Mouse (Mus musculus): ENCODE measurements around the gene H3f3b.
"Not testable (repeated sequence)": the region's sequence is repeated elsewhere in the genome, so short reads cannot be mapped to it uniquely, and the experiment has no call there.

H3f3b gene

DNA sequence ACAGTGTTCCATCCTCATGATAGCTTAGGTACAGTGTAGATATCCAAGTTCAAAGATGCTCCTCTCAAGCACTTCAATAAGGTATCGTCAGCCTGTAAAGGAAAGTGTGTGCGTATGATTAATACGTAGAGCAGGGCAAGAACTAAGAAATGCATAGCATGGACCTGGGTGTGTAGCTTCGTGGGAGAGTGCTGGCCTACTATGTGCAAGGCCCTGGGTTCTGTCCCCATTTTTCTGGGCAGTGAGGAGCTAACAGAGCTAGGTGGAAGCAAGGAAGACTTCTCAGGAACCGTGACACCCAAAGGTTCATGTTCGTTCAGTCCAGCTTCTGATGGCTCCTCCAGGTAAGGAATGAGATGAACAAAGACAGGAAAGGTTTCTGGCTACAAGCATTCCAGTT lies 17.4 kb upstream of the H3f3b start:
- no peak for DNase-seq (ENCODE audit: low spot score)

DNA sequence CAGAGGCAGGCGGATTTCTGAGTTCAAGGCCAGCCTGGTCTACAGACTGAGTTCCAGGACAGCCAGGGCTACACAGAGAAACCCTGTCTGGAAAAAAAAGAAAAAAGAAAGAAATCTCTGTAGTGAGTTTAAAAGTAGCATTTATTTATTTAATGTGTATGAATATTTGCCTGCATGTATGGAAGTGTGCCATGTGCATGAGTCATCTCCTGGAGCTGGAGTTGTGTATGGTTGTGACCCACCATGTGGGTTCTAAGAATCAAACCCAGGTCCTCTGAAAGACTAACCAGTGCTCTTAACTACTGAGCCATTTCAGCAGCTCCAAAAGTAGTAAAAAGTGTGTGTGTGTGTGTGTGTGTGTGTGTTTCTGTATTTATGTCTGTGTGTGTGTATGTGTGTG lies 15.5 kb upstream of the H3f3b start:
- DNase-seq (ENCODE audit: low spot score): no peak

DNA sequence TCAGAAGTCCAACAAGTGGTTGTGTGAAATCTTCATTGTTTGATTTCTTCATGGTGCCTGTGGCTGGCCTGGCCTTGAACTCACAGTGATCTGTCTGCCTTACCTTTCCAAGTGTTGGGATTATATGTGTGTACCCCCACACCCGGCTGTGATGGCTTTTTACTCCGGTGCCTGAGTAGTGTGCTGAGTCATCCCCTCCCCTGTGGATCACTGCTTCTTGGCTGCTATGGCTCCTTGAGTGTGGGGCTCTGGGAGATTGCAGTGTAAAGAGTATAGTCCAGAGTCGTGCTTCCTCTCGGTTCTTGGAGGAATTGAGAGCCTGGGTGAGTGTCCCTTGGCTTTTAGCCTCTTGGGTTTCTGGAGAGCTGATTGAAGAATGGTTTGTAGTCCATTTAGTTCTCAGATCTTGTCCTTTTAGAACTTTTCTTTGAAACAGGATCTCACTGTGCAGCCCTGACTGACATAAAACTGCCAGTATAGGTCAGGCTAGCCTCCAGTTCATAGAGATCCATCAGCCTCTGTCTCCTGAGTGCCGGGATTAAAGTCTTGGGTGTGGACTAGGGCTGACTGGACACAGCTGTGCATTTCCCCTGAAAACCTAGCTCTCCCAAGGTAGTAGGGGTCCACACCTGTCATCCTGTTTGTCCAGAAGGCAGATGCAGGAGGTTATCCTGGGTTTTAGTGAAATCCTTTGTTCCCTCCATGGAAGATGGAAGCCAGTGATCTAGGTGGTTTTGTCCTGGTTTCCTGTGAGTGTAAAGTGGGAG lies 14.8 kb upstream of the H3f3b start:
- DNase-seq (ENCODE audit: low spot score): no peak

DNA sequence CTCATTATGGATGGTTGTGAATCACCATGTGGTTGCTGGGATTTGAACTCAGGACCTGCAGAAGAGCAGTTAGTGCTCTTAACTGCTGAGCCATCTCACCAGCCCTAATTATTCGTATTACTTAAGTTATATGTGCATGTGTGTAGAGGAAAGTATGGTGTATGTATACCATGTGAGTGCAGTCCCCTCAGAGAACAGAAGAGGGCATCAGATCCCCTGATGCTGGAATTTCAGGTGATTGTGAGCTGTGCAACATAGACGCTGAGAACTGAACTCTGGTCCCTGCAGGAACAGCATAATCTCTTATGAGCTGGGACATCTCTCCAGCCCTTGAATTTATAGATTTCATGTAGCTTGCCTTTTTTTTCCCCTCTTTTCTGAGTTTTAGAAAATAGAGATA lies 14.1 kb upstream of the H3f3b start:
- DNase-seq (ENCODE audit: low spot score): no peak

DNA sequence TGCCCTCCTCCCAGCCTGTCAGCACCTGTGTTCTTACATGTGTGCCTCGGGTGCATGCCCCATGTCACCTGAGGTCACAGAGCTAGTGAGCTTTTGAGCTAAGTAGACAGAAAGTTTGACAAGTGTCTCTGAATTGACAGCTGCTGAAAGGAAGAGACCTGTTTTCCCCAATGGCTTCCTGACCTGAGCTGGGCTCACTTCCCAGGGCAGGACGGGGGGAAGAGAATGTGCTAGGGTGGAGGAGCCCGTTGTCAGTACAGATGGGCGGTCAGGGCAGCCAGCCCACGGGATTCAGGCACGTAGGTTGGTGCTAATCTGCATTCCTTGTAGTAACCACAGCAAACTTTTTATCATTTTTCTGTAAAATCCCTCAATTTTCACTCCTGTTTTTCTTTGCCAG lies 12.8 kb upstream of the H3f3b start:
- DNase-seq (ENCODE audit: low spot score): no peak

DNA sequence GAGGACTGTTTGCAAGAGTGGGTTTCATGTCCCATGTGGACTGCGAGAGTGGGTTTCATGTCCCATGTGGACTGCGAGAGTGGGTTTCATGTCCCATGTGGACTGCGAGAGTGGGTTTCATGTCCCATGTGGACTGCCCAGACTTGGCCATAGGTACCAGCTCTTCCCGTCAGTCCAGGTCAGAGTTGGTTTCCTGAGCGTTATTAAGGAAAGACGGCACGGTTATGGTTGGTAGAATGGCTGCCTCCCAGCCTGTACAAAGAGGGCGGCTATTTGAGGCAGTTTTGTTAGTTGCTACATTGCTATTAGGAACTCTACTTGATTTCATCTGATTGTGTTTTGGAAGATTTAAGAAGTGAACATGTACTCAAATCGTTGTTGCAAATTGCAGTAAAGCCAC lies 10.1 kb upstream of the H3f3b start:
- DNase-seq (ENCODE audit: low spot score): no peak

DNA sequence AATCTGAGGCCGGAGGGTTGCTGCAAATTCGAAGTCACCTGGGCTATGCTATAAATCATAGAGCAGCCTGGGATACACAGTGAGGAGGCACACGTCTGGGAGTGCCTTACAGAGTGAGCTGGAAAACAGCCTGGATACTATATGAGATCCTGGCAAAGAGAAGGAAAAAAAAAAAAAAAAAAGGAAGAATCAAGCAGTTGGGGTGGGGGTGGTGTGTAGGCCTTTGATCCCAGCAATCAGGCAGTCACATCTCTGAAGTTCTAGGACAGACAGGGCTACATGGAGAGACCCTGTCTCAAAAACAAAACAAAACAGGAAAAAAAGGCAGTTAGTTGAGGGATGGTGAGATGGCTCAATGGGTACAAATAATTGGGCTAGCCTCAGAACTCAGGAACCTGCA lies 8.9 kb upstream of the H3f3b start:
- no peak for DNase-seq (ENCODE audit: low spot score)

DNA sequence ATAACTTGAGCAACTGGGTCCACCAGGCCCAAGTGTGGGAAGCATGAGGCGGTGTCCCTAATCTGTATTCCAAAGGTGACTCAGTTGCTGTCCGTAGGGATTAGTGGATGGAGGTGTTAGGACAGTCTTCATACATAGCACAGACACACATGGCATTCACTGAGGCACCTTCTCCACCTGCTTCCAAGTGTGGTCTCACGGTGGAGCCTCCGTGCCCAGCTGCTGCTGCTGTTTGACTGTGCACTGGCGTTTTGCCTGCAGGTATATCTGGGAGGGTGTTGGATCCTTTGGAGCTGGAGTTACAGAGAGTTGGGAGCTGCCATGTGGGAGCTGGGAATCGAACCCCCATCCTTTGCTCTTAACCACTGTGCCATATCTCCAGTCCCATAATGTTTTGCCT lies 6.8 kb upstream of the H3f3b start:
- DNase-seq (ENCODE audit: low spot score): no peak

DNA sequence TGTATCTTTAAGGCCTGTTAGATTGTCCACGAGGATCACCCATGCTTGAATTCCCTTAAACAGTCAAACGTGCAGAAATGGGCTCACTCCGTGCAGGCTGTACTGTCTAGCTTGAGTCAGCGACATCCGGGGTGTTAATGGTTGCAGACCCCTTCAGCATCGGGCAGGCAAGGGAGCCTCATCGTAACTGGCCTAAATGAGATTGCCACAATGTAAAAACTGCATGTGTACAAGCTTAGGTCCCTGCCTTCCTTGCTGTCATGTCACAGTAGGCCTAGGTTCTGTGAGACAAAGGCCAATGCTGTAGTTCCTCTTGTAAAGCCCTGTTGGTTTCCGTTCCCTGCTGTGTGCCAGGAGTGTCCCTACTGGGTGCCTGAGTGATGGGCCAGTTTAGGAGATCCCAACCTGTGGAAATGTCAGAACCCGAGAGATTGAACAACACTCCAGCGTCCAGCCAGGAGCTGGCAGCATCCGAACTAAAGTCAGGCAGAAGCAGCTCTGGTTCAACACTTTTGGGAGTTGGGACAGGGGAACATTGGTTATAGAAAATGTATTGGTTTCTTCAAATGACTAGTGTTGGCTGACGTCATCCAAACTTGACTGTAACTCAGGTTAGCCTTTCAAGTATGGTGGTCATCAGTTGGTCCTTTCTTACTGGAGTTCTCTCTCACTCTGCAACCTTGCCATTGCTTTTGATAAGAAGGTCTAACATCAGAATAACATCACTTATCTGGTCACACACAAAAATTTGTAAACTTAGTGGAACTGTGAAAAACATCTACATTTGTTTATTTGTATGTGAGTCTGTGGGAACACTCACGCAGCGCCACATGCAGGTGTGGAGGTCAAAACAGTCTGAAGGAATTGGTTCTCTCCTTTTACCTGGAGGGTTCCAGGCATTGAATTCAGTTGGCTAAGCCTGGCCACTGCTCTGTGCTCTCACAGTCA lies 3.4 kb upstream of the H3f3b start:
- peak; percentile 41 for DNase-seq (ENCODE audit: low spot score)

DNA sequence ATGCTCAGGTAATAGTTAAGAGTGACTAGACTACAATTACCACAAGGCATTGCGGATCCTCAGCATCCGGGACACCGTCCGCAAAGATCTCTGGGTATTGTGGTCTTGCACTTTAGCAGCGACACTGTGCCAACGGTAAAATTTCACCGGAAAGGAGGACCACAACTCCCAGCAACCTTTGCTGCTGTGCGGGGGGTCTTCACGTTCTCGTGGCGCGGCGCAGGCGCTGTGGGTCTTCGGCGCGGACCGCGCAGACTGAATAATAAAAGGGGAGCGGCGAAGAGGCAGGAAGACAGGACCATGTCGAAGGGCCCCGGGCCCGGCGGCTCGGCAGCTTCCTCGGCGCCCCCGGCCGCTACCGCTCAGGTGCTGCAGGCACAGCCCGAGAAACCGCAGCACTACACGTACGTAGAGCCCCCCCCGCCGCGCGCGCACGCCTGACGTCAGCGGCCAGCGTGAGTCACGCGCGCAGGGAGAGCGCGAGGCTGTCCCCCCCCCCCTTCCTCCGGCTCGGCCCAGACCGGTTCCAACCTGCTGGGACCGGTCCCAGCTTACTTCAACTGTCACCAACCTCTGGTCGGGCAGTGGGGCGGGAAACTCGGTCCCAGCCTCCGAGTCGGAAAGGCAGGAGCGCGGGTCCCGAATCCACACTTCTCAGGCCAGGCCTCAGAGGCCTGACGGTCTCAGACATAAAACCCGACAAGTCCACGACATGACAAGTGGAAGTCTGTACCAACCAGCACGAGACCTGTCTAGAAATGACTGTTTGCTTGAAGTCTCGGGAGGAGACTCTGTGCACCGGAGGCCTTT lies 2.5 kb upstream of the H3f3b start, which contains the start of gene Unk:
Gene Unk (plus strand): TSS at position 235 of the 810 bp plus-strand sequence.
- peak; percentile 99 for DNase-seq (ENCODE audit: low spot score)

DNA sequence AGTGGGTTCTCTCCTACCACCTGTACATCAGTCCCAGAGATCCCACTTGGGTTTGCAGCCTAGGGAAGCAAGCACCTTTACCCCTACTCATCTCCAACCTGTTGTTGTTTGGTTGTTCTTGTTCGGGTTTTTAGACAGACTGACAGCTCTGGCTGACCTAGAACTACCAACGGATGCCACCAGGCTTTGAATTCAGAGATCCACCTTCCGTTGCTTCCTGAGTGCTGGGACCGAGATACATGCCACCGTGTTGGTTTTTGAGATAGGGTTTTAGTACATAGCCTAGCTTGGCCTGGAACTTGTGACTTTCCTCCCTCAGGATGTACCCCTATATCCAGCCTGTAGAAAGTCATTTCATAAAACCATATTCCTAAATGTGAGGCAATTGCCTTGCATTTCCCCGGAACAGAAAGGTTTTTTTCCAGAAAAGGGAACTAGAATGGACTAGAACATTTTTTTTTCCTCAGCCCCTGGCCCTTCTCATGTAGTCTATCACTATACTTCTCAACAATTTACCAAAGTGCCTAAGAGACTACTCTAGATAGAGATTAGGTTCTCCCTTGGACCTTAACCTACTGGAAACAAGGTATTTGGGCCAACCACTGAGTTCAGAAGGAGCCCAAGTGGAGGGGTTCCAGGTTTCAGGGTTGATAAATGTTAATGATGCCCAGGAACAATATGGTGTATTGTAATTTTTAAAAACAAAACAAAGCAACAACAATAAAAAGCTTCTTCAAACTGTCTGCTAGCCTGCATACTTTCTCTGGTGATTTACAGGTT lies 1.5 kb upstream of the H3f3b start:
- DNase-seq (ENCODE audit: low spot score): no peak

DNA sequence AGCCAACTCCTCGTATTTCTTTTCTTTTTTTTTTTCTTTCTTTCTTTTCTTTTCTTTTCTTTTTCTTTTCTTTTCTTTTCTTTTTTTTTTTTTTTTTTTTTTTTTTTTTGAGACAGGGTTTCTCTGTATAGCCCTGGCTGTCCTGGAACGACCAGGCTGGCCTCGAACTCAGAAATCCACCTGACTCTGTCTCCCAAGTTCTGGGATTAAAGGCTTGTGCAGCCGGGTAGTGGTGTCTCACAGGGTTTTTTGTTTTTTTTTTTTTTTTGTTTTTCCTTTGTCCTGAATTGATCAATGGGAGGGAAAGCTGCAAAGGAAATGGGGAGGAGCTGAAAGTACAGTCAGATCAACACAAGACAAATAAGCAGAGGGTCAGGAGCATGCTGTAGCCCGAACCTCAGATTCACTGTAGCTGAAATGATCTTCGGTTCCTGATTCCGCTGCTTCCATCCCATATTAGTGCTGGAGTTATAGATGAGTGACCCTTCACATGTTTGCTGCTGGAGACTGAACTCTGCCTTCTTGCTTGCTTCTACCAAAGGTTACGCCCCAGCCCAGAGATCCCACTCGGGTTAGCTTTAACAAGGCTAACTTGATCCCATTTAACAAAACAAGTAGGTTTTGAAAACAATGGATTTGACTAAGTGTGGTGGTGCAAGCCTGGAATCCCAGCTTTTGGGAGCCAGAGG lies 559 bp upstream of the H3f3b start:
- DNase-seq (ENCODE audit: low spot score): no peak

DNA sequence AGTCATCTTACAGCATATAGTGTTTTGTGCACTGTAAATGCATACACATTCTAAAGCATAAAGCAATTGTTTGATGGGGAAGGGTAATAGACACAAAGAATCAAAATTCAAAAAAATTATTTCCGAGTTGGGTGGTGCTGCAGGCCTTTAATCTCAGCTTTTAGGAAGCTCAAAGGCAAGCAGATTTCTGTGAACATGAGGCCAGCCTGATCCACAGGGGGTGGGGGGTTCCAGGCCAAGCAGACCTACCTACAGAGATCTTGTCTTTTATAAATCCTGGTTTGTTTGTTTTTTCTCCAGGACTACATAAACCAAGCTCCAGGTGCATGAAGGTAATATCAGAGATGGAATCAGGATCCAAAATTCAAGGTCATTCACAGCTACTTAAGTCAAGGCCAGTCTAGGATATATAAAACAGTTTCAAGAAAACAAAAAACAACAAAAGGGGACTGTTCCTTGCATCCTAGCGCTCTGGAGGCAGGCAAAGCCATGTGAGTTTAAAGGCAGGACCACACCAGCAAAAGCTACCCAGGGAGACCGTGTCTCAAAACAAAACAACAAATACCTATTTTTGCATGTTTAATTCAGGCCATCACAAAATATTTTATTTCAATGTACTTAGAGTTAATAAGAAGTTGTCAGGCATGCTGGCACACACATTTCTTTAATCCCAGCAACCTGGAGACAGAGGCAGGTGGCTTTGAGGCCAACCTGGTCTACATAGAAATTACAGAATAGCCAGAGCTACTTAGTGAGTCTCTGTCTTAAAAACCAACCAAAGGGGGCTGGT lies 2.5 kb downstream of the H3f3b start:
- no peak for DNase-seq (ENCODE audit: low spot score)

DNA sequence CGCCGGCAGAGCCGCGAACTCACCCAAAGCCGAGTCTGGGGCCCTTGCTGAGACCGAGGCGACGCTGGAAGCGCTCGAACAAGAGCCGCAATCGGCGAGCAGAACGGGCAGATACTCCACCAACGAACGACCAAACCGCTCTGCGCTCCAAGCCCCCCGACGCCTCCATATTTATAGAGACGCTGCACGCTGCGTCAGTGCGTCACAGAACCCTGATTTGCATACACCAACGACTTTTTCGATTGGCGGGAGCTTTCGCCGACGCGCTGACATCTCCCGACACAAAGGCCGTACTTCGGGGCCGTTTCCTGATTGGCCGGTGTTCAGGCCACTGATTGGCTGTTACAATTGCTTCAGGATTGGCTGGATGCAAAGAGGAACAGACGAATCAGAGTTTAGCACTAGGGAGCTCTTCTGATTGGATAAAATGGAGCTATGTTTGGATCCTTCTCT lies 3.4 kb downstream of the H3f3b start:
- peak; percentile 99 for DNase-seq (ENCODE audit: low spot score)

DNA sequence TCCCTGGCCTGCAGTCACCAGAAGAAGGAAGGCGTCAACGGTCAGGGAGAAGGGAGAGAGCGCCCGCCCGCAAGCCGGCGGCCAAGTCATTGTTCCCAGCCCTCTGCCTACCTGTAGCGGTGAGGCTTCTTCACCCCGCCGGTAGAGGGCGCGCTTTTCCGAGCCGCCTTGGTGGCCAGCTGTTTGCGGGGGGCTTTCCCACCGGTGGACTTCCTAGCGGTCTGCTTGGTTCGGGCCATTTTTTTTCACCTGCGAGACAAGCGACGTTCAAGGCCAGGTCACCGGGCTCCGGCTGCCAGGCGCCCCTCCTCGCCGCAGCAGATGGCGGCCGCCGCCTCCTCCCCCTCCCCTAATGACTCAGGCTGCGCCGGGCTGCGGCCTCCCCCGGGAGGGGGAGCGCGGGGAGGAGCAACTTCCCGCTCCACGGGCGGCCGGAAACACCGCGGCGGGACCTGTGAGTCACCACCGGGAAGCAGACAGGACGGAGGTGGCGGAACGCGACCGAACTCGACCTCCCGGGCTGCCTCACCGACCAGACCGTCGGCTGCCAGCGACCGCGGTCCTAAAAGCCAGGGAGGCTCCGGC lies 3.9 kb downstream of the H3f3b start:
- DNase-seq (ENCODE audit: low spot score): peak; percentile 84

DNA sequence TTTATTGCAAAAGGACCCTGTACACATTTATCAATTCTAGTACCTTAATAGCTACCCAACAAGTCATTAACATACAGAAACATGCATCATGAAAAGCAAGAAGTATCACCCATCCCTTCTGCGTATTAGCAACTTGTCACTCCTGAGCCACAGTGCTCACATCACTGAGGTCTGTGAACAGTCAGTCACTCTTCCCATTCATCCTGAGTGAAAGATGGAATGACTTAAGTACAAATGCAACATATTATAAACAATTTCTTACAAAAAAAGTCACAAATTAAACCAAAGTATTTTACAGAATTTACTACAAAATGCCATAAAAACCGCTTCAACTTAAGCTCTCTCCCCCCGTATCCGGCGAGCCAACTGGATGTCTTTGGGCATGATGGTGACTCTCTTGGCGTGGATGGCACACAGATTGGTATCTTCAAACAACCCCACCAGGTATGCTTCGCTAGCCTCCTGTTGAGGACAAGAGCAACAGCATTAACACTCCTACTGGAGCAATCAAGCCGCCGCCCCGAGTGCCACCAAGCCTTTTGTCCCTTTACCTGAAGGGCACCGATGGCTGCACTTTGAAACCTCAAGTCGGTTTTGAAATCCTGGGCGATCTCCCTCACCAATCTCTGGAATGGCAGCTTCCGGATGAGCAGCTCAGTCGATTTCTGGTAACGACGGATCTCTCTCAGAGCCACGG lies 4.5 kb downstream of the H3f3b start:
- DNase-seq (ENCODE audit: low spot score): not testable (repeated sequence)

DNA sequence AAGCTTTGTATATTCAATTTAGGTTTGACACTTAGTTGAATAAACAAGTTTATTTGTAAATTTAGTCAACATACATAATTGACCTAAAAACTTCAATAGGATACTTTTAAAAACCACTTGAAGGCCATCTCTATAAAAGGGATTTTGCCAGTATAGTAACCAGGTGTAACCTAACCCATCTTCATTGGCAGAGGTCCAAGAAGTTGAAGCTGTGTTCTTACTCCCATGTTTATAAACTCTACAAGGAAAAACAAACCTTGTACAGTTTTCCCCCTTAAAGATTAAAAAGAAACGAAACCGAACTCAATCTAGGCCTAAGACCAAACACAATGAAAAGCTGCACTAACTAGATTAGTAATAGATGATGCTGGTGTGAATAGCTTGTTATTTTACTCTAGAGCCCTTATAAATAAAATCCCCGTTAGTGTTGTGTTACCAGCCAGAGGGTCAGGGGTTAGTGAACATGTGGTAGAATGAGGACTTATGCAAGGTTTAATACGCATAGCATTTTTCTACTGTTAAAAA lies 5.4 kb downstream of the H3f3b start:
- DNase-seq (ENCODE audit: low spot score): no peak

DNA sequence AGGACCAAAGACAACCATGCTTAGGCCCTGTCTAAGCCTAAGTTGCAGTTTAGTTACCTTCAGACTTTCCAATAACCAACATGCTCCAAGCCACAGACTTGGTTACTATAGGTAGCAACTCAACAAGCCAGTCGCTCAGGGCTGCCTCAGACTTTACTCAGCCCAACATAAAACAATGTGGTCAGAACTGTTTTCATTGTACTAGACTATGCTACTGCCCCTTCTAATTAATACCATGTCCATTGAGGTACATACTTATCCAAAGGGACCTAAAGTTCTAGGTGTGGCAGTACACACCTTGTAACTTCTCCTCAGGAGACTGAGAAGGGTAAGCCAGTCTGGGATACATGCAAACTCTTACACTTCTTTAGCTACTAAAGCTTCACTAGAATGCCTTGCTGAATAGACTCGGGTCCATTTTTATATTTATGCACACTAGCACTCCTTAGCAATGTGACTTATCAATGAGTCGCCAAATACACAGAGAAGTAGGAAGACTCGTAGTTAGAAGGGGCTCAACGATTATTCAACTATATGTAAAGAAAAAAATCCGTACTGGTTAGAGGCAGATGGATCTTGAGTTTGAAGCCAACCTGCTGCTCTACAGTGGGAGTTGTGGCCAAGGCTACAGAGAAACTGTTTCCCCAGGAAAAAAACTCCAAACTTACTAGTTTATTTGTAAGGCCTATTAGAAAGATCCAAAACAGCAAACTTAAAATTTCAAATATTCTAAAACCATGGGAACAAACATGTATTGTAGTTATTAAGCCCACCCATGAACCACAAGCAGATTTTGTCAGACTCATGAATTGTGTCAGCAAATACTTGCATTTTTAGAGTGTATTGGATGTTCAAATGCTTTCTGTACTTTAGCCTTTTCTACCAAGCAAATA lies 6.2 kb downstream of the H3f3b start:
- DNase-seq (ENCODE audit: low spot score): no peak

Data from lung, postnatal 25 days (tissue).